Mouse (Mus musculus) lung, embryonic 15.5 days (tissue): ENCODE measurements at regions not wholly inside any gene's neighbourhood (a gene's known extent, or its start where the extent isn't known, plus 50 kb on each side); places are given as distances from the start of the nearest gene placed in this dataset.
A peak's percentile ranks its signal among the peaks of the same experiment; 100 is the strongest.

ENCODE experiments used
- ATAC-seq: fragments of 200-750 bp; cut with Nextera tagmentation; 2 replicates; pipeline ENCODE4 v1.8.0; 2017; ENCODE audit warnings: moderate number of reproducible peaks, borderline replicate concordance; ENCODE audit not compliant: low FRiP score, low TSS enrichment; ENCODE audit errors: extremely low read depth
- H3K27ac ChIP-seq: fragments of 300-500 bp; sonication (generic); 2 replicates; pipeline ENCODE4 v1.5.1; 2015; ENCODE audit warnings: moderate library complexity, mild to moderate bottlenecking, inconsistent platforms
- H3K27me3 ChIP-seq: fragments of 300-500 bp; sonication (generic); 2 replicates; pipeline ENCODE4 v1.6.1; 2015; ENCODE audit warnings: inconsistent platforms
- H3K36me3 ChIP-seq: fragments of 300-500 bp; sonication (generic); 2 replicates; pipeline ENCODE4 v1.6.1; 2015; ENCODE audit warnings: inconsistent platforms
- H3K4me1 ChIP-seq: fragments of 300-500 bp; sonication (generic); 2 replicates; pipeline ENCODE4 v1.6.1; 2015; ENCODE audit warnings: inconsistent platforms
- H3K4me2 ChIP-seq: fragments of 300-500 bp; sonication (generic); 2 replicates; pipeline ENCODE4 v1.6.1; 2015; ENCODE audit warnings: inconsistent platforms, mild to moderate bottlenecking, moderate library complexity
- H3K4me3 ChIP-seq: fragments of 300-500 bp; sonication (generic); 2 replicates; pipeline ENCODE4 v1.5.1; 2015; ENCODE audit warnings: mild to moderate bottlenecking, inconsistent platforms
- H3K9ac ChIP-seq: fragments of 300-500 bp; sonication (generic); 2 replicates; pipeline ENCODE4 v1.6.1; 2015; ENCODE audit warnings: inconsistent platforms
- H3K9me3 ChIP-seq: fragments of 300-500 bp; sonication (generic); 2 replicates; pipeline ENCODE4 v1.6.1; 2016; ENCODE audit warnings: inconsistent platforms
- whole genome bisulfite sequencing: fragments of 180-500 bp; shearing (Covaris S2); methylation state at CpG from one replicate; pipeline ENCODE4 v1.1.7; 2015; 5-methylcytosine and 5-hydroxymethylcytosine counted together

GRCm38 (mm10) chr8:8812807-8813167, 122.5 kb upstream of the Arglu1 start:
- peak overlapping the region; percentile 27; the same call in 1 of the 2 replicates for H3K4me2 ChIP-seq
- peak; percentile 72 for ATAC-seq
- peak overlapping the region; percentile 60 for H3K27ac ChIP-seq

DNA sequence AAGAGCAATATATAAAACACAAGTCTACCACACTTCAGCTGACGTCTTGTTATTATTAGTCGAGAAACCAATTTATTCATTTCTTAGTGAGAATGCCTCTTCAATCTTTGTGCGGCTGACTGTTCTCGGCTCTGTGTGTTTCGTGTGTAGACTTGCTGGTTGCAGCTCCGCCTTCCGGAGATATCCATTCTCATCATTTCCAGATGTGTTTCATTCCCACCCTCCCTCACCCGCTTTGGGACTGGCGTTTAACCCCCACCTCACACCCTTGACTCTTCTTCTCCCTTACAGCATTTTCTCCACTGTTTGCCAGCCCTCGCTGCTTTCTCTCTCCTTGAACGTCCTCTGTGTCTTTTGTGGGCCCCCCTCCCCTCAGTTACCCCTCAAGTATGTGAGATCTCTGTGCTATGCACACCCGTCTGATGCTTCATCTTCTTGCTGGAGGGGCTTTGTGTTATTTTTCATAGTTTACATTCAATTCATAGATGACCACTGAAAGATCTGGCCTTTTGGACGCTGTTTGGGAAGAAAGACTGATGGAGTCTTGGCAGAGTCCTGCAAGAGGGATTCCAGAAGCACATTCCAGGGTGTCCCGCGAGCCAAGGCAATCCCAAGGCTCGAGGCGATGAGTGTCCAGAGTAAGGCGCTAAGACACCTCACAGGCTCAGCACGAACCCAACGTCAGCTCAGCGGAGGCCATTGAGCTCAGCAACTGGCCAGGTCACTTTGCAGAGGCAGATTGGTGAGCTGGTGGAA, 121.9 kb upstream of the Arglu1 start:
- peaks cover 12% of the 10 kb centered on the region for H3K4me1 ChIP-seq
- H3K36me3 ChIP-seq = no peaks in the 10 kb centered on the region
- peak; percentile 94 for ATAC-seq
- H3K4me2 ChIP-seq = peak overlapping the region; percentile 27
- no peak overlapping the region for H3K9ac ChIP-seq
- no peaks in the 10 kb centered on the region for H3K9me3 ChIP-seq
- 43% methylated on average over 21 of the region's 21 CpGs for WGBS
- no peak overlapping the region for H3K4me3 ChIP-seq
- H3K27me3 ChIP-seq = no peaks in the 10 kb centered on the region
- peak overlapping the region; percentile 76 for H3K27ac ChIP-seq

More at GRCm38 (mm10) chr8:8812807-8813167, 122.5 kb upstream of the Arglu1 start:
- no peaks in the 10 kb centered on the region for H3K36me3 ChIP-seq
- H3K9ac ChIP-seq = no peak overlapping the region
- peaks cover 12% of the 10 kb centered on the region for H3K4me1 ChIP-seq
- H3K4me3 ChIP-seq = no peak overlapping the region
- no peaks in the 10 kb centered on the region for H3K9me3 ChIP-seq
- WGBS = 77% methylated on average over 5 of the region's 5 CpGs
- no peaks in the 10 kb centered on the region for H3K27me3 ChIP-seq

- H3K36me3 ChIP-seq = no peaks in the 10 kb centered on the region
- H3K4me1 ChIP-seq = peaks cover 12% of the 10 kb centered on the region
- no peak overlapping the region for H3K4me2 ChIP-seq
- no peak overlapping the region for H3K27ac ChIP-seq
- no peaks in the 10 kb centered on the region for H3K9me3 ChIP-seq
- H3K27me3 ChIP-seq = no peaks in the 10 kb centered on the region
- H3K9ac ChIP-seq = no peak overlapping the region
- WGBS = 43% methylated on average over 4 of the region's 4 CpGs
- ATAC-seq = no peak
- H3K4me3 ChIP-seq = no peak overlapping the region
Observed at GRCm38 (mm10) chr8:8810928-8811327, 120.6 kb upstream of the Arglu1 start.

DNA sequence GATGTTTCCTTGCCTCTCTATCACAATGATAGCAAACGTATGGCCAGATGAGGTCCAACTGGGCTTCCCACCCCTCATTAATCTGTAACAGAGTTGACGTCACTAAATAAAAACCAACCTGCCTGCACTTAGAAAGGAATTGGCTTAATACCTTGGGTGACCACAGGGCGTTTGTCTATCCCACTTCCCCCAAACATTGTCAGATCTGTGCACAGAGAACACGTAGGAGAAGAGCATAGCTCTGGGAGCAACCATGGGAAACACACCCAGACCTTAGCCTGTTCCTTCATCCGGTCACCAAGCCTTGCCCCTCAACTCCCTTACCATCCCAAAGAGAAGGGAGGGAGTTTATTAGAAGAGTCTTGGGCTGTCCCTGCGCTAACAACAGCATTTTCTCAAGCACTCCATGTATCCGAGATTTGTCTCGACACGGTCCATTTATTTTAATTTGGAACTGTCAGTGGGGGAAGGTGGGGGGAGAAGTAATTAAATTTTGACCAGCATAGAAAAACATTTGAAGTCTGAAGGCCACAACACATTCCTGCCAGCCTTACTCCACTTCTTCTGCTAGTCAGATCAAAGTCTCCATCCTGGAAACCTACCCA, 119.6 kb upstream of the Arglu1 start:
- Histone ChIP-seq H3K4me2 (no peak overlapping the region), H3K27ac (no peak overlapping the region; the same call in 1 of the 2 replicates), H3K27me3 (no peaks in the 10 kb centered on the region), H3K9ac (no peak overlapping the region), H3K36me3 (no peaks in the 10 kb centered on the region), H3K4me1 (peaks cover 12% of the 10 kb centered on the region), H3K4me3 (no peak overlapping the region), H3K9me3 (no peaks in the 10 kb centered on the region)
- ATAC-seq = no peak
- WGBS = 65% methylated on average over 9 of the region's 9 CpGs

- Histone ChIP-seq H3K27me3 (no peaks in the 10 kb centered on the region), H3K4me2 (no peak overlapping the region), H3K9ac (no peak overlapping the region), H3K4me1 (peaks cover 12% of the 10 kb centered on the region), H3K27ac (no peak overlapping the region; the same call in 1 of the 2 replicates), H3K36me3 (no peaks in the 10 kb centered on the region), H3K9me3 (no peaks in the 10 kb centered on the region), H3K4me3 (no peak overlapping the region)
- no peak for ATAC-seq
- 69% methylated on average over 8 of the region's 8 CpGs for whole genome bisulfite sequencing
Observed at GRCm38 (mm10) chr8:8809349-8809748, 119.0 kb upstream of the Arglu1 start.

- Histone ChIP-seq H3K9ac (no peak overlapping the region), H3K4me3 (no peak overlapping the region), H3K27ac (no peak overlapping the region), H3K27me3 (no peaks in the 10 kb centered on the region), H3K9me3 (no peaks in the 10 kb centered on the region), H3K4me2 (no peak overlapping the region), H3K4me1 (peaks cover 14% of the 10 kb centered on the region), H3K36me3 (no peaks in the 10 kb centered on the region)
- ATAC-seq = no peak
- WGBS = 60% methylated on average over 6 of the region's 6 CpGs
Observed at GRCm38 (mm10) chr8:8802761-8803340, 112.5 kb upstream of the Arglu1 start.

DNA sequence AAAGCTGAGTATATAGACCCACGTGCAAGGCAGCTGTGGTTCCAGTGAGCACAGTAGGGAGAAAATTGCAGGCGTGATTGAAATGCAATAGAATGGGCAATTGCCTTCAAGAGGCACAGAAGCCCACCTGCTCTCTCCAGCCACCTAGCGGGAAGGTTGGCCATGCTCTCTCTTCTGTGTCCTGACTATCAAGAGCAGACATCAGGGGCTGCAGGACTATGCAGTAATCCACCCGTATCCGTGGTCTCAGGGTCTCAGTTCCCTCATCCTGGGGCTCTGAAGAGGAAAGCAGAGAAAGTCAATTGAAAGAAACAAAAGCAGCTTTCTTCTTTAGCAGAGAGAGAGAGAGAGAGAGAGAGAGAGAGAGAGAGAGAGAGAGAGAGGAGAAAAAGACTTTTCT, 112.0 kb upstream of the Arglu1 start:
- peaks cover 18% of the 10 kb centered on the region for H3K4me1 ChIP-seq
- no peak overlapping the region for H3K4me3 ChIP-seq
- ATAC-seq = no peak
- no peaks in the 10 kb centered on the region for H3K36me3 ChIP-seq
- no peaks in the 10 kb centered on the region for H3K27me3 ChIP-seq
- no peak overlapping the region for H3K4me2 ChIP-seq
- H3K27ac ChIP-seq = no peak overlapping the region
- H3K9ac ChIP-seq = no peak overlapping the region
- WGBS = 48% methylated on average over 5 of the region's 5 CpGs
- no peaks in the 10 kb centered on the region for H3K9me3 ChIP-seq

DNA sequence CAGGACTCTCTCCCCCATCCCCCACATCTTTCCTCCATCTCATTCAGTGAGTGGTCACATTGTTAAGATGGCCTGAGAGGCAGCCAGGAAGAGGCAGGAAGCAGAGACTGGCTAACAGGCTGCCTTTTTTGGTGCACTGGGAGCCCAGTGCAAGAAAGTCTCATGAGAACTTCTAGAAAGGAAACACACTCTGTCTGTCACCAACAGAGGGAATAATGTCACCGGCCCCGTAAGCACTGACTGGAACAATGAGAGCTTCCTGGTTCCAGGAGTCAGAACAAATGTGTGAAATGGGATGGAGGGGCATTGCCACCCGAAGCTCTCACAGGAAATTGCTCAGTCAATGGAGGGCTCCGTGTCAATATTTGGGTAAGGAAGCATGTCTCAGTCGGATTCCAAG, 111.3 kb upstream of the Arglu1 start:
- no peaks in the 10 kb centered on the region for H3K27me3 ChIP-seq
- peaks cover 21% of the 10 kb centered on the region for H3K4me1 ChIP-seq
- 34% methylated on average over 5 of the region's 5 CpGs for WGBS
- no peak overlapping the region for H3K9ac ChIP-seq
- 0 out of 2 replicates have a peak overlapping the region, but pooled peaks have one; percentile 4 for H3K27ac ChIP-seq
- H3K9me3 ChIP-seq = no peaks in the 10 kb centered on the region
- no peak for ATAC-seq
- no peak overlapping the region for H3K4me3 ChIP-seq
- no peak overlapping the region for H3K4me2 ChIP-seq
- no peaks in the 10 kb centered on the region for H3K36me3 ChIP-seq

DNA sequence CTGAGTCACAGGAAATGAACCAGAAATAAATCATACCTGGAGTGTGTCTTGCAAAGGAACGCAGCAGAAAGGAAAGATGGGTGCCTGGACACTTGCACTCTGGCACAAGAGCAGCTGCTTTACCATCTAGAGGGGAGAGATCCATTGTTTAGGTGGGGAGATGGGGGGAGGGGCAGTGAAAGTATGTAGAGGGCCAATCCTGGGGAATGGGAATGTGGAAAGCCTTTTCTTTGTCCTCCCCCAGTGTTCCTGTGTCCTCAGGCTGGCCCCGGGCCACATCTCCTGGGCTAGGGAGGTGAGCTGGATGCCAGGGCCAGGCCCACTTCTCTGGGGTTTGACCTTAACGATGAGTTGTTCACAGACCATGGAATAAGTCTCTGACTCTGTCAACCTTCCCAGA, 107.2 kb upstream of the Arglu1 start:
- Histone ChIP-seq H3K9ac (no peak overlapping the region), H3K4me1 (peaks cover 21% of the 10 kb centered on the region), H3K36me3 (no peaks in the 10 kb centered on the region), H3K27ac (no peak overlapping the region), H3K9me3 (no peaks in the 10 kb centered on the region), H3K27me3 (no peaks in the 10 kb centered on the region), H3K4me3 (no peak overlapping the region), H3K4me2 (no peak overlapping the region)
- no peak for ATAC-seq
- 45% methylated on average over 3 of the region's 3 CpGs for WGBS

- no peaks in the 10 kb centered on the region for H3K9me3 ChIP-seq
- no peak overlapping the region for H3K4me2 ChIP-seq
- no peak overlapping the region for H3K27ac ChIP-seq
- peaks cover 17% of the 10 kb centered on the region for H3K4me1 ChIP-seq
- no peak overlapping the region for H3K4me3 ChIP-seq
- H3K27me3 ChIP-seq = no peaks in the 10 kb centered on the region
- WGBS = 15% methylated on average over 9 of the region's 9 CpGs
- H3K36me3 ChIP-seq = no peaks in the 10 kb centered on the region
- H3K9ac ChIP-seq = no peak overlapping the region
- ATAC-seq = no peak
Observed at GRCm38 (mm10) chr8:8796951-8797350, 106.6 kb upstream of the Arglu1 start.

GRCm38 (mm10) chr8:8794711-8795110, 104.4 kb upstream of the Arglu1 start:
- H3K9ac ChIP-seq = no peak overlapping the region
- no peak overlapping the region for H3K4me2 ChIP-seq
- H3K9me3 ChIP-seq = no peaks in the 10 kb centered on the region
- H3K27ac ChIP-seq = no peak overlapping the region
- H3K4me1 ChIP-seq = peaks cover 7% of the 10 kb centered on the region
- no peaks in the 10 kb centered on the region for H3K27me3 ChIP-seq
- WGBS = 34% methylated on average over 6 of the region's 6 CpGs
- no peak for ATAC-seq
- H3K36me3 ChIP-seq = no peaks in the 10 kb centered on the region
- no peak overlapping the region for H3K4me3 ChIP-seq

DNA sequence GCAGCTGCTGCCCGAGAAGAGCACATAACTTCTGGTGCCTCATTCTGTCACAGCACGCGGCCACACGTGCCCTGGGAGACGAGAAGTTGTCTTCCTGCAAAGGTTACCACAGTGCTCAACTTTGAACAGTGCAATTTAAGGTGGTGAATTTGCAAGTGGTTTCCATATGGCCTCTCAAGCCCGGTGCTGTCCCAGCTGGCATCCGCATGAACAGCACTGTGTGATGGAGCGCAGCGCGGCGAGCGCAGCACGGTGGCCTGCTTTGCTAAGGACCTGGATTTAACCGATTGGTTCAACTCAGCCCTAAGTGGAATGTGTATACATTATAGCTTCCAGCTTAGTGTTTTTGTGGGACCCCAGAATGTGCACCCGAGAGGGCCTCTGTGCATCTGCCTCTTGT, 89.6 kb upstream of the Arglu1 start:
- Histone ChIP-seq H3K27ac (no peak overlapping the region), H3K27me3 (no peaks in the 10 kb centered on the region), H3K4me3 (no peak overlapping the region), H3K9me3 (no peaks in the 10 kb centered on the region), H3K9ac (no peak overlapping the region), H3K36me3 (no peaks in the 10 kb centered on the region), H3K4me1 (0 out of 2 replicates have a peak, but pooled peaks cover 3% of the 10 kb centered on the region), H3K4me2 (no peak overlapping the region)
- WGBS = 84% methylated on average over 15 of the region's 15 CpGs
- no peak for ATAC-seq
